Mouse (Mus musculus) heart, postnatal 25 days (tissue): ENCODE results near the gene Platr17. TPM values are rescaled to one million over a fixed set of nuclear protein-coding genes. Genes with fewer than 3 reads are reported as not detected.
"Not testable (repeated sequence)": the region's sequence is repeated elsewhere in the genome, so short reads cannot be mapped to it uniquely, and the experiment has no call there.

Experiments
- DNase-seq: peaks from one replicate; pipeline ENCODE4 v3.0.0; 2022; ENCODE audit warnings: low spot score
- intact Hi-C: fragments of 180-260 bp; cut with DNase I; formaldehyde crosslinking; loops from one replicate; pipeline ENCODE4 v1.15.1; 2025
- total RNA-seq, 2 experiments: library from RNA; stranded (reverse); gene quantifications; 2 replicates each; pipeline ENCODE4 v1.2.3; 2021

Gene Platr17
- total RNA-seq, 2 experiments from 2014 or later, result not detected

DNA sequence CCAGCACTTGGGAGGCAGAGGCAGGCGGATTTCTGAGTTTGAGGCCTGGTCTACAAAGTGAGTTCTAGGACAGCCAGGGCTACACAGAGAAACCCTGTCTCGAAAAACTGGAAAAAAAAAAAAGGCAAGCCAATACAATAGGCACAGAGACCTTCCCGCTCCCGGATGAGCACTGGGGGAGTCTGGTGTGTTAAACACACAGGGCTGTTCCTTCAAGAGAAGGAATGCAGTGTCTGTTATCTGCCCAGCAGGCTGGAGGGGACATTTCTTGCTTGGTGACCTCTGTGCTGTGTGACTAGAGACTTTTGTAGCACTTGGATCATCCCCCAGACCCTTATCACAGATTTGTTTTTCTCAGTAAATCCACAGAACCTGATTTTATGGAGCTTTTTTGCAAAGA lies 3.3 kb upstream of the Platr17 start:
- no peak for DNase-seq
- intact Hi-C loops, result no loop called here

DNA sequence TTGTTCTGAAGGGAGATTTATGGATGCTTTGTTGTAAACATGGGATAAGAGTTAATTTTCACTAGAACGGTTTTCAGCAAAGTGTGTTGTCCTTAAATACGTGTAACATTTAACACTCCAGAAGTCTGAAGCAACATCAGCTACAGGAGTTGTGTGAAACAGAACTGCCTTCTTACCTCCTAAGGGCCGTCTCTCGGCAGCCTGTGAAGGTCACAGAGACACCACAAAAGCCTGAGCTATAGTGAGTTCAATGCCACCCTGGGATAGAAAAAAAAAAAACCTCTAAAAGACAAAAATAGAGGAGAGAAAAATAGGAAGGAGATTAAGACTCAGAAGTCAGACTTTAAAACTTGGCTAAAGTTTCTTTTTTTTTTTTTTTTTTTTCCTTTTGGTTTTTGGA lies 2.9 kb upstream of the Platr17 start:
- intact Hi-C loops, result no loop called here
- no peak for DNase-seq

DNA sequence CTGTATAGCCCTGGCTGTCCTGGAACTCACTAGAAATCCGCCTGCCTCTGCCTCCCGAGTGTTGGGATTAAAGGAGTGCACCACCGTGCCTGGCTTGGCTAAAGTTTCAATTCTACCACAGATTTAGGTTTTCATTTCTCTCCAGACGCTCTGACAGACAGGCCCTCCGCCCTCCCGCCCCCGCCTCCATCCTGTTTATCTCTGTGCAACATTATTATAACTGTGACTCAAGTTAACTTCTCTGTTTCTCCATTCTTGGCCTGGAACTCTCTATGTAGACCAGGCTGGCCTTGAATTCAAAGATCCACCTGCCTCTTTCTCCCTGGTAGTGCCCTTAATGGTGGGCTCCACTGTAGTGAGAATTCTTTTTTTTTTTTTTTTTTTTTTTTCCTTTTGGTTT lies 2.4 kb upstream of the Platr17 start:
- no peak for DNase-seq
- intact Hi-C loops, result no loop called here

DNA sequence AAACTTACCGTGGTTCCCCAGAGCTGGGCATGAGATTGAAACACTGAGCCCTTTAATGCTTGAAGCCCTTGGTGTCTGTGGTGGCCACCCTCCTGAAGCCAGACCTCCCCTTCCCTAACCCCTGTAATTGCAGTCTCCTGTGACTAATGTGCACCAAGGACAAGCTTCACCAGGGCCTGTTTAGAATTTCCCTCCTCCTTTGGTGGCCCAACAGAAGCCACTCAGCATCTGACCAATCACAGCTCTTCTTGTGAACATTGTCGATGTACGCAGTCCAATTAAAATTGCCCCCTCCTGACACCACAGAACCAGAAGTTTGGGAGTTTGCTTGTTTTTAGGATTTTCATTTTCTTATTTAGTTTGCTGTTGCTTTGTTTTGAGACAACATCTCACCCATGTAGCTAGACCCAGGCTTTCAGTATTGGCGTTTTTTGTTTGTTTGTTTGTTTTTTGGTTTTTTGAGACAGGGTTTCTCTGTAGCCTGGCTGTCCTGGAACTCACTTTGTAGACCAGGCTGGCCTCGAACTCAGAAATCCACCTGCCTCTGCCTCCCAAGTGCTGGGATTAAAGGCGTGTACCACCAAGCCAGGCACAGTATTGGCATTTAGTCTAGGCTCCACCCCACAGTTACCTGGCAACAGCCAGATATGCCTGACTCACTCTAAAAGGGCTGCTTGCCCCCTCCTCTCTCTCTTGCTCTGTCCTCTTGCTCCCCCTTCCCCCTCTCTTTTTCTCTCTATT lies 854 bp upstream of the Platr17 start:
- DNase-seq, intact Hi-C loops: not testable (repeated sequence)

DNA sequence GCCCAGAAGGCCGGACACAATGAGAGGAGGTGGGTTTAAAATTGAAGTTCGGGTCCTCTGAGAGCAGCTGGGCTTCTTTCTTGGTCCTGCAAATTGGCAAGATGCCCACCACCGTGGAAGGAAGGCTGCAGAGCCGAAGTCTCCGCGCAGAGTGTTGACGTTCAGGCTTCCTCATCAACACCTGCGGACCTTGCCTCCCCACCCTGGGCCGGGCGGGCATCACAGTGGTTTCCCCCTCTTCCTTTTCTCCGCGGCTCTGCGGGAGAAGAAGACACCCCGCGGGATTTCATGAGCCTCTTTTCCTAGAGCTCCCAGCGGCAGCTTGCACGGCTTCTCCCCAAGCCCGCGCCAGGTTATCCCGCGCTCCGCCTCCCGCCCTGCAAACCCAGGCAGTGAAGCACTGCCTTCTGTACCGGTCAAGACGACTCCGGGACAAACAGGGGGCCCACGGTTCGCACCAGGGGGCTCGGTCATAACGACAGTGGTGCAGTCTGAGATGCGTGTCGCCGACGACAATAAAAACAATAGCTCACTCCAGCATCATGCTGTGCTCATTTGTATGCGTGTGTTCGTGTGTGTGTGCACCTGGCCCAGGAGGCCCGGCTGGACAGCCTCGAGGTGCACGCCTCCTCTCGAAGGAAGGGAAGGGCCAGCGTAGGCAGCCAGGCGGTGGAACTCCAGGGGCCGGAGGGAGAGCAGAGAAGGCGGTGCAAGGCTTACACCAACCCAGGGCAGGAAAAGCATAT lies 3.6 kb downstream of the Platr17 start:
- intact Hi-C loops, result no loop called here
- no peak for DNase-seq

DNA sequence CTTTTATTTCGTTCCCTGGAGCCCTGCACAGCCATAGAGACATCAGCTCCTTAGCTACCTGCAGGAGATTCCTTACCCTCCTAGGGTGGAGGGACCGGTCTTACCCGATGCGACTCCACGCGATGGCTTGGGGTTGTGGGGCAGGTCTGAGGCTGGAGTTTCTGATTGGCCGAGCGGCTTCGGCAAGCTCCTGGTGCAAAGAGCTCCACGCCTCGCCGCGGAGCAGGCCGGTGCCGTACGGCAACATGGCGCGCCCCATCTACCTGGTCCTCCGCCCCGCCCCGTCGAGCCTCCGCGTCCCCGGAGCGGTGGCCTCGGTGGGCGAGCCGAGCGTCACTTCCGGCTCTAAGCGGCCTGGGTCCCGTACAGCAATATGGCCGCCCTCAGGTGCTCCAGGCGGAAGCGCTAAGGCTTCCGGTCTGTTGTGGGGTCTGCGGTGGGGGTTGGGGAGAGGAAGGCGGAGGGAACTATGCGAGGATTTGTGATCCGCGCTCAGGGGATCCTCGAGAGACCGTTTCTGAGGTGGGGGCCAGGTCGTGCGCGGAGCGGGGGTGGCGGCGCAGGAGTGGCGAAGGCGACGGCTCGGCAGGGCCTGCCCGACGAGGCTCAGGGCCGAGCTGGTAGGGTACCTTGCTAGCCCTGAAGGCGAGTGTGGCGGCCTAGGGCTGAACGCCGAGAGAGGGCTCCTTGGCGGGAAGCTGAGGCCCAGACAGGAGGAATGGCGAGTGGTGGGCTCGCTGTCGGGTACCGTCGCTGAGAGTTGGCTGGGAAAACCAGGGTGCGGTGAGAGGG lies 4.3 kb downstream of the Platr17 start, which contains the start of gene Daxx:
Gene Daxx (plus strand): TSS at position 338 of the 792 bp plus-strand sequence.
- intact Hi-C loops, result no loop called here
- DNase-seq, result peak; percentile 98

DNA sequence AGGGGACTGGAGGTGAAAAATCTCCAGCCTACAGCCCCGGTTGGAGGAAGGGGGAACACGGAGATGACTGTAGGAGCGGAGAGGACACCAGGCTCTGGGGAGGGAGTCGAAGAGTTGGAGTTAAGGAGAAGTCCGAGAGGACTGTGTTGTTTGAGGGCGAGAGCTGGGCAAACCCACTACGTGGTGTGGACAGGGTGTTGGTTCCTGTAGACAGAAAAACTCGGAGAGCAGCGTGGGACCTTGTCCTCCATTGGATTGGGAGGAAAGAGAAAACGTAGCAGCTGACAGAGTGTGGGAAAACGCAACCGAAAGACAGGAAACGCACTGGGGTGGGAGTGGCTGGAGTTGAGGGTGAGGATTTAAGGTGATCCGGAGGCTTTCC lies 4.9 kb downstream of the Platr17 start:
- peak; percentile 35 for DNase-seq
- intact Hi-C loops, result no loop called here

DNA sequence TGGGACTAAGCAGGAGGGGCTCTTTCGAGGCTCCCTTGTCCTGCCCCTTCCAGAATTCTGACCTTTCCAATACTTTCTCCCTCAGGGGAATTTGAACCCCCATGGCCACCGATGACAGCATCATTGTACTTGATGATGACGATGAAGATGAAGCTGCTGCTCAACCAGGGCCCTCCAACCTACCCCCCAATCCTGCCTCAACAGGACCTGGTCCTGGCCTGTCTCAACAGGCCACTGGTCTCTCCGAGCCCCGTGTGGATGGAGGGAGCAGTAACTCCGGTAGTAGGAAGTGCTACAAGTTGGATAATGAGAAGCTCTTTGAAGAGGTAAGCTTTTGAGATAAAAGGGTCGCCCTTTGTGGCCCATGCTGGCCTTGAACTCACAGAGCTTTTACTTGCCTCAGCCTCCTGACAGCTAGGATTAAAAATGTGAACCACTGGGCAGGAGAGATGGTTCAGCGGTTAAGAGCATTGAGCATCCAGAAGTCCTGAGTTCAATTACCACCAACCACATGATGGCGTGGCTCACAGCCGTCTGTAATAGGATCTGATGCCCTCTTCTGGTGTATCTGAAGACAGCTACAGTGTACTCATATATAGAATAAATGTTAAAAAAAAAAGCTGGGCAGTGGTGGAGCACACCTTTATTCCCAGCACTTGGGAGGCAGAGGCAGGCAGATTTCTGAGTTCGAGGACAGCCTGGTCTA lies 5.6 kb downstream of the Platr17 start:
- no peak for DNase-seq
- intact Hi-C loops, result no loop called here

DNA sequence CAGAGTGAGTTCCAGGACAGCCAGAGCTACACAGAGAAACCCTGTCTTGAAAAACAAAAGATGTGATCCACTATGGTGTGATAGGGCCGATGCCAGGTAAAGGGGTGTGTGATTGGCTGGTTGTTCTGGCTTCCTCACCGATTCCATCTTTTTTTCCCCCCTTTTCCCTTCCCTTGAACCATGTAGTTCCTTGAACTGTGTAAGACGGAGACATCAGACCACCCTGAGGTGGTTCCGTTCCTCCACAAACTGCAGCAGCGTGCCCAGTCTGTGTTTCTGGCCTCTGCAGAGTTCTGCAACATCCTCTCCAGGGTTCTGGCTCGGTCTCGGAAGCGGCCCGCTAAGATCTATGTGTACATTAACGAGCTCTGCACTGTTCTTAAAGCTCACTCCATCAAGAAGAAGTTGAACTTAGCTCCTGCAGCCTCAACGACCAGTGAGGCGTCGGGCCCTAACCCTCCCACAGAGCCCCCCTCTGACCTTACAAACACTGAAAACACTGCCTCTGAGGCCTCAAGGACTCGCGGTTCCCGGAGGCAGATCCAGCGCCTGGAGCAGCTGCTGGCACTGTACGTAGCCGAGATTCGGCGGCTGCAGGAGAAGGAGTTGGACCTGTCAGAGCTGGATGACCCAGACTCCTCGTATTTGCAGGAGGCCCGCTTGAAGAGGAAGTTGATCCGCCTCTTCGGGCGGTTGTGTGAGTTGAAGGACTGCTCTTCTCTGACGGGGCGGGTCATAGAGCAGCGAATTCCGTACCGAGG lies 6.3 kb downstream of the Platr17 start:
- no peak for DNase-seq
- intact Hi-C loops, result no loop called here

DNA sequence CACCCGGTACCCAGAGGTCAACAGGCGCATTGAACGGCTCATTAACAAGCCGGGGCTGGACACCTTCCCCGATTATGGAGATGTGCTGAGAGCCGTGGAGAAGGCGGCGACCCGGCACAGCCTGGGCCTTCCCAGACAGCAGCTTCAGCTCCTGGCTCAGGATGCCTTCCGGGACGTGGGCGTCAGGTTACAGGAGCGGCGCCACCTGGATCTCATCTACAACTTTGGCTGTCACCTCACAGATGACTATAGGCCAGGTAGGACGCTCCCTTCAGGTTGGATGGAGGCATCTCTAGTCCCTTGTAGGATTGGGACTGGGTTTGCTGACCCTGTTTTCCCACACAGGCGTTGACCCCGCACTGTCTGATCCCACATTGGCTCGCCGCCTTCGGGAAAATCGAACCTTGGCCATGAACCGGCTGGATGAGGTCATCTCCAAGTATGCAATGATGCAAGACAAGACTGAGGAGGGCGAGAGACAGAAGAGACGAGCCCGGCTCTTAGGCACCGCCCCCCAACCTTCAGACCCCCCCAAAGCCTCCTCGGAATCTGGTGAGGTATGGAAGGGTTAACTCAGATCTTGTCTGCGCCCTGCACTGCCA lies 7.0 kb downstream of the Platr17 start:
- DNase-seq, result no peak
- intact Hi-C loops, result no loop called here

DNA sequence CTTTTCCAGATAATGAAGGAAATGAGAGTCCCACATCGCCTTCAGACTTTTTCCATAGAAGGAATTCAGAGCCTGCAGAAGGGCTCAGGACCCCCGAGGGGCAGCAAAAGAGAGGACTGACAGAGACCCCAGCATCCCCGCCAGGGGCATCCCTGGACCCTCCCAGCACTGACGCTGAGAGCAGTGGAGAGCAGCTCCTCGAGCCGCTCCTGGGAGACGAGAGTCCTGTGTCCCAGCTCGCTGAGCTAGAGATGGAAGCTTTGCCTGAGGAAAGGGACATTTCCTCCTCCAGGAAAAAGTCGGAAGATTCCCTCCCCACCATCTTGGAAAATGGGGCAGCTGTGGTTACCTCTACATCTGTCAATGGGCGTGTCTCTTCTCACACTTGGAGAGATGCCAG lies 8.3 kb downstream of the Platr17 start:
- intact Hi-C loops, result no loop called here

DNA sequence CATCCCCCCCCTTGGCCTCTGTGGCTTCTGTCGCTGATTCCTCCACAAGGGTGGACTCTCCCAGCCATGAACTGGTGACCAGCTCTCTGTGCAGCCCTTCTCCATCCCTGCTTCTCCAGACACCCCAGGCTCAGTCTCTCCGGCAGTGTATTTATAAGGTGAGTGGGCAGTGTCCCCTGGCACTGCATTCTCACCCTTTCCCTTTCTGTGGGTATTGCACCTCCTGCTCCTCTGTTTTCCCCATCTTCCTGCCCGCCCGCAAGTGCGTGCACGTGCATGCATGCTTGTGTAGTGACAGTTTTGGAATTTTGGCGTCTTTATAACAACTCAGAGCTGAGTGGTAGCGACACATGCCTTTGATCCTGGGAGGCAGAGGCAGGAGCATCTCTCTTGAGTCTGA lies 9.0 kb downstream of the Platr17 start:
- intact Hi-C loops, result no loop called here
- no peak for DNase-seq

More for the DNA sequence above, 8.3 kb downstream of the Platr17 start:
- DNase-seq, result no peak

DNA sequence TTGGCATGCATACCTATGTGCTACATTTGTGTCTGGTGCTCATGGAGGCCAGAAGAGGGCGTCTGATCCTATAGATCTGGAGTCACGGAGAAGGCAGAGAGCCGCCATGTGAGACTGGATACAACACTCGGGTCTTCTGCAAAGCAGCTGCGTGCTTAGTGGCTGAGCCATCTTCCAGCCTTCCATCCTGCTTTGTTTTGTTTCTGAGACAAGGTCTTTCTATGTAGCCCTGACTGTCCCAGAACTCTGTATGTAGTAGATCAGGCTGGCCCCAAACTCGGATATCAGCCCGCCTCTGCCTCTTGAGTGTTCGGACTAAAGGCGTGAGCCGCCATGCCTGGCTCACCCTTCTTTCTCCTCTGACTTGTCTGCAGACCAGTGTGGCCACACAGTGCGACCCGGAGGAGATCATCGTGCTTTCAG lies 10.0 kb downstream of the Platr17 start:
- intact Hi-C loops, result no loop called here
- DNase-seq, result no peak

DNA sequence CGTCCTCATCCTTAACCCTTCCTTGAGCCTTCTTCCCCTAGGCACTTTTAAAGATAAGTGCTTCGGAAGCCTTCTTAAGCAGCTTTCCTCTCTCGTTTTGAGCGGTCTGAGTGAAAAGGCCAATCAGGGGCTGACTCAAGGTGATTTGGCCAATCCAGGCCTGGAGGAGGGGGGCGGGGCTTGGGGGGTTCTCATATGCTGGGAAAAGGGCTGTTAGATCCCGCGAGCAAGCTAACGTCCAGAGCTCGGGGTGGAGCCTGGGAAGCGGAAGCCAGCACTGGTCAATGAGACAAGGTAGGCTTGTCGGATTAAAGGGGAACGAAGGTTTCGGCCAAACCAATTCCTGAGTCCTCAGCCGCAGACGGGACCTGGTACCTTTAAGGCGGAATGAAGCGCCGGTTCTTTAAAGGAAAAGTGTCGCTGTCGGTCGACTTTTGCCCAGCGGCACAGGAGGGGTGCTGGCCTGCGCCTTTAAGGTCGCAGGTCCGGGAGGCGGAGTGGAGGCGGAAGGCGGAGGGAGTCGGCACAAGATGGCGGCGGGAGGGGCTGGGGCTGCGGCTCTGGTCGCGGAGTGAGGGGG lies 10.8 kb downstream of the Platr17 start, which contains the start of the genes Tapbp and Zbtb22:
Gene Tapbp (plus strand): TSS at position 229 of the 580 bp plus-strand sequence.
Gene Zbtb22 (plus strand): TSS at position 234 of the 580 bp plus-strand sequence.
- peak; percentile 95 for DNase-seq
- intact Hi-C loops, result no loop called here

DNA sequence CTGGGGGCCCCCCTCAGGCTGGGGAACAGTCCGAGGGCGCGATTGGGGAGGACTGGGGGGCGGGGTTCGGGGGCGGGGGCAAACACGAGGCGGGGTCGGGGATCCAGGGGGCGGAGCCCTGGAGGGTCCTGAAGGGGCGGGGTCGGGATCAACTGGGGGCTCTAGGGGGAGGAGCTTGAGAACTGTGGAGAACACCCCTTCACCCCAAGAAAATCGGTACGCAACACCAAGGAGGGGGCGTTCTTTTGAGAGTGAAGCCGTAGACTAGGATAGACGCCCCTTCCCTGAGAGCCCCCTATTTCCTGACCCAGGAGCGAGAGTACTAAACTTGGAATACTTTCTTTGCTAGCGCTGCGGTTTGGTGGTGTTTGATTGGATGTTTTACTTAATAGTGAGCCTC lies 11.4 kb downstream of the Platr17 start:
- no peak for DNase-seq
- intact Hi-C loops, result no loop called here

DNA sequence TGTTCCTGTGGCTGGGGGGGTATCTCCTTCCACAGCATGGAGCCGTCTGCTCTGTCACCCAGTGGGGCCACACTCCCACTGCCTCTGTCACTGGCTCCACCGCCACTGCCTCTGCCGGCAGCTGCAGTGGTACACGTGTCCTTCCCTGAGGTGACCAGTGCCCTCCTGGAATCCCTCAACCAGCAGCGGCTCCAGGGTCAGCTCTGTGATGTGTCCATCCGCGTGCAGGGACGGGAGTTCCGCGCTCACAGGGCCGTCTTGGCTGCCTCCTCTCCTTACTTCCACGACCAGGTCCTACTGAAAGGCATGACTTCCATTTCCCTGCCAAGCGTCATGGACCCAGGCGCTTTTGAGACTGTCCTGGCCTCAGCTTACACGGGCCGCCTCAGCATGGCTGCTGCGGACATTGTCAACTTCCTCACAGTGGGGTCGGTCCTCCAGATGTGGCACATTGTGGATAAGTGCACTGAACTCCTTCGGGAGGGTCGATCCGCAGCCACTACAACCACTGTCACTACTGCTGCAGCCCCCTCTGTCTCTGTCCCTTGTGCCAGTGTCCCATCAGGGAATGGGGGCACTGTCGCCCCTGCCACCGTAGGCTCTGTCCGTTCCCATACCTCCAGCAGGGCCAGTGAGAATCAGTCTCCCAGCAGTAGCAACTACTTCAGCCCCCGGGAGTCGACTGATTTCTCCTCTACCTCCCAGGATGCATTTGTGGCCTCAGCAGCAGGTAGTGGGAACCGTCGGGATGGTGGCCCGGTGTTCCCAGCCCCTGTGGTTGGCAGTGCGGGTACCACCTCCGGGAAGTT lies 12.1 kb downstream of the Platr17 start:
- intact Hi-C loops, result no loop called here
- DNase-seq, result no peak

DNA sequence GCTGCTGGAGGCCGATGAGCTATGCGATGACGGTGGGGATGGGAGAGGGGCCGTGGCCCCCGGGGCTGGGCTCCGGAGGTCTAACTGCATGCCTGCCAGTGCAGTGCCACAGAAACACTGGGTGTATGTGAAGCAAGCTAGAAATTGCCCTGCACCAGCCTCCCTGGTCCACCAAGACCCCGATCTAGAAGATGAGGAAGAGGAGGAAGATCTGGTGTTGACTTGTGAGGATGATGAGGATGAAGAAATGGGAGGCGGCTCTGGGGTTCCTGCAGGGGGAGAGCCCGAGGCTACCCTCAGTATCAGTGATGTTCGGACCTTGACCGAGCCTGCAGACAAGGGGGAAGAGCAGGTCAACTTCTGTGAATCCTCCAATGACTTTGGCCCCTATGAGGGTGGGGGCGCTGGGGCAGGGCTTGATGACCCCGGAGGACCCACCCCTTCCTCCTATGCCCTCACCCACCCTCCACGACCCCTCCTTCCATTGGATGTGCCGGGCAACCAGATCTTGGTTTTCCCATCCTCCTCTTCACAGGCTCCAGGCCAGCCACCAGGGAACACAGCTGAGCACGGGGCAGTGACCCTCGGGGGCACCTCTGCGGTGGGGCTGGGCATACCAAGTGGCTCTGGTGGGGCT lies 12.8 kb downstream of the Platr17 start:
- no peak for DNase-seq
- intact Hi-C loops, result no loop called here
